Mouse (Mus musculus) brain, embryonic 14.5 days (tissue): ENCODE measurements at regions not wholly inside any gene's neighbourhood (a gene's known extent, or its start where the extent isn't known, plus 50 kb on each side); places are given as distances from the start of the nearest gene placed in this dataset.

Source experiments
- CTCF ChIP-seq: fragments of 200-500 bp; IDR thresholded peaks from 2 replicates; pipeline ENCODE4 v1.5.1; 2012; ENCODE audit warnings: inconsistent platforms, mild to moderate bottlenecking, moderate library complexity, borderline replicate concordance; ENCODE audit not compliant: insufficient read depth, insufficient read length; ENCODE audit errors: extremely low read depth
- POLR2A ChIP-seq: fragments of 200-500 bp; IDR thresholded peaks from 2 replicates; pipeline ENCODE4 v1.6.1; 2012; ENCODE audit warnings: mild to moderate bottlenecking, inconsistent platforms, borderline replicate concordance; ENCODE audit not compliant: poor library complexity, insufficient read depth, insufficient read length, severe bottlenecking; ENCODE audit errors: extremely low read depth

DNA sequence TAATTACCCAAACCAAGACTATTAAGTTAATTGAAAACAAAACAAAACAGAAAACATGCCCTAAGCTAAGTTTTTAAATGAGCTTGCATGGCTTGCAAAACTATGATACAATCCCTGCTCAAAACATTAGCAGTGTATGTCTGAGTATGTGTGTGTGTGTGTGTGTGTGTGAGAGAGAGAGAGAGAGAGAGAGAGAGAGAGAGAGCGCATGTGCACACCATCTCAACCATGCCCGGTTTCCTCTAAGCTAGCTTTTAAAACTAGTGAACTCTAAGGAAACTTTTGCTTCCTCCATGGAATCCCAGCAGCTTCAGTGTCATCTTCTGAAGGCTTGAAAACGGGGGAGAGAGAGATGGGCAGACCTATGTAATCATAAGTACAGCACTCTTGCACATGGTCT lies 114.3 kb downstream of the Rchy1 start:
- TF ChIP-seq POLR2A: no peak
- no peak for TF ChIP-seq CTCF
